Mouse (Mus musculus): ENCODE results near the gene Spns2. TPM values are rescaled to one million over a fixed set of nuclear protein-coding genes. Genes with fewer than 3 reads are reported as not detected.

Spns2 gene
- total and polyA plus RNA-seq, 3 experiments, result 0.07 to 0.17 (median 0.14) TPM

DNA sequence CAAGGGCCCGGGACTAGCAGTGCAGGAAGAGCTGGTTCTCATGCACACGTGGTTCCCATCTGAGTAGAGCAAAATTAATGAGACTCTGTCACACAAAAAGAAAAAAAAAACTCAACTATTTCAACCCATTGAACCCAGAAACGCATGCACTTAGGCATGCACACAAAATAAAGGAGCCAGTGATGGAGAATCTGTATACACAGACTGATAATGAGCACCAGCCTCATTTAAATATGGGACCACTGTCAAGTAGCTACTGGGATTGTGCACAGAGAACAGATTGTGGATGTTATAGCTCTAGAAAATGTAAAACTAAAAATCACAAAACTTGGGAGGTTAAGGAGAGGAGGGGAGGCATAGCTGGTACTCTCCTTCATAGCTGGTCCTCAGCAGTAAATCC is 25.3 kb upstream of the Spns2 start:
- DNase-seq (ENCODE audit: extremely low read depth), result no peak
- in situ Hi-C loops (cut with MboI; ENCODE audit: low pct_ligation_motif_present, low pct_unique_long_range_greater_than_20kb, low sequenced_read_pairs) (no loop called here), dilution Hi-C loops (cut with MboI; ENCODE audit: extremely low pct_ligation_motif_present, extremely low pct_unique_long_range_greater_than_20kb, low sequenced_read_pairs) (no loop called here)
- no peak for TF ChIP-seq EP300 (IDR thresholded peaks at IDR 0.05; ENCODE audit: low read length)
- no peak for TF ChIP-seq MAZ (IDR thresholded peaks at IDR 0.05; ENCODE audit: low read depth, low read length)
- TF ChIP-seq UBTF (IDR thresholded peaks at IDR 0.05; ENCODE audit: low read depth, low read length), result no peak
- TF ChIP-seq E2F4 (IDR thresholded peaks at IDR 0.05; ENCODE audit: insufficient replicate concordance, low read depth, low read length), result no peak
- no peak for TF ChIP-seq PAX5 (IDR thresholded peaks at IDR 0.05; ENCODE audit: low read length)
- no peak for TF ChIP-seq IRF4 (IDR thresholded peaks at IDR 0.05; ENCODE audit: low read depth, low read length)
- no peak for TF ChIP-seq TCF12 (IDR thresholded peaks at IDR 0.05; ENCODE audit: low read depth, low read length)
- TF ChIP-seq USF1 (IDR thresholded peaks at IDR 0.05; ENCODE audit: low read depth, low read length), result no peak
- TF ChIP-seq TBP (conservative IDR thresholded peaks at IDR 0.05; ENCODE audit: low read depth, low read length), result no peak
- TF ChIP-seq NRF1 (IDR thresholded peaks at IDR 0.05; ENCODE audit: low read depth, low read length), result no peak
- TF ChIP-seq CHD1 (IDR thresholded peaks at IDR 0.05; ENCODE audit: low read depth, low read length), result no peak
- TF ChIP-seq ZC3H11A (IDR thresholded peaks at IDR 0.05; ENCODE audit: low read depth, low read length), result no peak
- no peak for TF ChIP-seq MYC (IDR thresholded peaks at IDR 0.05; ENCODE audit: low read depth, low read length)
- TF ChIP-seq ZMIZ1 (IDR thresholded peaks at IDR 0.05; ENCODE audit: low read depth, low read length), result no peak
- TF ChIP-seq ELF1 (IDR thresholded peaks at IDR 0.05; ENCODE audit: low read depth, low read length), result no peak
- TF ChIP-seq POLR2AphosphoS2 (IDR thresholded peaks at IDR 0.05; ENCODE audit: low read depth, low read length), result no peak
- no peak for TF ChIP-seq ZKSCAN1 (IDR thresholded peaks at IDR 0.05; ENCODE audit: borderline replicate concordance, low read depth, low read length)
- Histone ChIP-seq H3K27ac (ENCODE audit: insufficient read depth, low read depth) (no peak overlapping the region), H3K36me3 (replicated peaks in 1 of 2; ENCODE audit: control insufficient read depth in 1 of 2, insufficient read depth in 1 of 2, low read length in 1 of 2) (no peaks in the 10 kb centered on the region), H3K4me2 (ENCODE audit: insufficient read depth, low read depth, poor library complexity, severe bottlenecking) (no peak overlapping the region), H3K9ac (ENCODE audit: insufficient read depth, low read depth) (no peak overlapping the region), H3K9me3 (replicated peaks; ENCODE audit: low read length) (peaks cover 5% of the 10 kb centered on the region), H3K27me3 (replicated peaks) (no peaks in the 10 kb centered on the region), H3K79me2 (replicated peaks; ENCODE audit: control insufficient read depth, extremely low read depth, insufficient read depth, poor library complexity, severe bottlenecking) (no peaks in the 10 kb centered on the region), H3K4me1 (ENCODE audit: control insufficient read depth in 1 of 2, insufficient read depth in 2 of 2) (peaks cover 3 to 6% of the 10 kb centered on the region in 2 experiments; a peak in 3 of 4 replicates), H3K4me3 (replicated peaks in 1 of 3; ENCODE audit: low read depth in 2 of 3, low read length in 2 of 3, poor library complexity in 1 of 3) (no peak overlapping the region)

DNA sequence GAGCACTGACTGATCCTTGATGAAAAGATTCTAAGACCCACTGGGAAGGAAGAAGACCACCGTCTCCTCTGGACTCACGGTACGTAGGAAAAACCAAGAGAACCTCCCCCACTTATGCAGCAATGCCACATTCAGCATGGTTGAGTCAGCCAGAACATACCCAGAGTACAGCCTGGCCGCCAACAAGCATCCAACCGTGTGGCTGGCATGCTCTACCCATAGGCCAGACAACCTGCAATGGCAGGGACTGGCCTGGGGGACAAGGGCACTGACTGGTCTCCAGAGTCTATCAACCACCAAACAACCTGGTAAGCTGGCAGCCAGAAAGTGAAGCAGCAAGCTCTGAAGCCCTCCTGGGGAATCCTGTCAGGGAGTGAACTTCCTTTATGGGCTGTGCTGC is 18.9 kb upstream of the Spns2 start:
- DNase-seq (ENCODE audit: extremely low read depth), result no peak
- TF ChIP-seq ELF1 (IDR thresholded peaks at IDR 0.05; ENCODE audit: low read depth, low read length) (no peak), MXI1 (IDR thresholded peaks at IDR 0.05; ENCODE audit: low read depth, low read length) (no peak), TCF12 (IDR thresholded peaks at IDR 0.05; ENCODE audit: low read depth, low read length) (no peak), HCFC1 (IDR thresholded peaks at IDR 0.05; ENCODE audit: low read depth, low read length) (no peak), MAX (IDR thresholded peaks at IDR 0.05; ENCODE audit: low read length) (no peak), MAFK (IDR thresholded peaks at IDR 0.05; ENCODE audit: insufficient replicate concordance, low read length) (no peak), RCOR1 (conservative IDR thresholded peaks at IDR 0.05; ENCODE audit: low read depth, low read length) (no peak), USF1 (IDR thresholded peaks at IDR 0.05; ENCODE audit: low read depth, low read length) (no peak), ZNF384 (IDR thresholded peaks at IDR 0.05; ENCODE audit: low read depth, low read length) (no peak), KAT2A (IDR thresholded peaks at IDR 0.05; ENCODE audit: insufficient replicate concordance, low read length) (no peak), SIN3A (IDR thresholded peaks at IDR 0.05; ENCODE audit: low read length) (no peak), ETS1 (conservative IDR thresholded peaks at IDR 0.05; ENCODE audit: low read depth, low read length) (no peak)
- H3K36me3 ChIP-seq (replicated peaks in 1 of 2; ENCODE audit: control insufficient read depth in 1 of 2, insufficient read depth in 1 of 2, low read length in 1 of 2), result no peaks in the 10 kb centered on the region
- in situ Hi-C loops (cut with MboI; ENCODE audit: low pct_ligation_motif_present, low pct_unique_long_range_greater_than_20kb, low sequenced_read_pairs) (no loop called here), dilution Hi-C loops (cut with MboI; ENCODE audit: extremely low pct_ligation_motif_present, extremely low pct_unique_long_range_greater_than_20kb, low sequenced_read_pairs) (no loop called here)
- H3K4me1 ChIP-seq (ENCODE audit: control insufficient read depth in 1 of 2, insufficient read depth in 2 of 2), result peaks cover 0 to 11% of the 10 kb centered on the region in 2 experiments; a peak in 1 of 4 replicates
- no peak overlapping the region for H3K27ac ChIP-seq (ENCODE audit: insufficient read depth, low read depth)
- H3K79me2 ChIP-seq (replicated peaks; ENCODE audit: control insufficient read depth, extremely low read depth, insufficient read depth, poor library complexity, severe bottlenecking), result no peaks in the 10 kb centered on the region
- no peak overlapping the region for H3K9ac ChIP-seq (ENCODE audit: insufficient read depth, low read depth)
- H3K4me2 ChIP-seq (ENCODE audit: insufficient read depth, low read depth, poor library complexity, severe bottlenecking), result no peak overlapping the region
- H3K4me3 ChIP-seq (replicated peaks in 1 of 3; ENCODE audit: low read depth in 2 of 3, low read length in 2 of 3, poor library complexity in 1 of 3), result no peak overlapping the region
- peaks cover 10% of the 10 kb centered on the region for H3K27me3 ChIP-seq (replicated peaks)
- no peaks in the 10 kb centered on the region for H3K9me3 ChIP-seq (replicated peaks; ENCODE audit: low read length)

All from CH12.LX (cell line).